Mouse (Mus musculus) R1 (cell line): Measurements from ENCODE around the gene Ldlrad3.

Source experiments
- DNase-seq: peaks from one replicate; pipeline ENCODE4 v3.0.0-alpha.2; 2018; ENCODE audit warnings: low read depth, low spot score

The Ldlrad3 gene

GRCm38 (mm10) chr2:102038229-102038894, 147.8 kb downstream of the Ldlrad3 start:
- DNase-seq = no peak

DNA sequence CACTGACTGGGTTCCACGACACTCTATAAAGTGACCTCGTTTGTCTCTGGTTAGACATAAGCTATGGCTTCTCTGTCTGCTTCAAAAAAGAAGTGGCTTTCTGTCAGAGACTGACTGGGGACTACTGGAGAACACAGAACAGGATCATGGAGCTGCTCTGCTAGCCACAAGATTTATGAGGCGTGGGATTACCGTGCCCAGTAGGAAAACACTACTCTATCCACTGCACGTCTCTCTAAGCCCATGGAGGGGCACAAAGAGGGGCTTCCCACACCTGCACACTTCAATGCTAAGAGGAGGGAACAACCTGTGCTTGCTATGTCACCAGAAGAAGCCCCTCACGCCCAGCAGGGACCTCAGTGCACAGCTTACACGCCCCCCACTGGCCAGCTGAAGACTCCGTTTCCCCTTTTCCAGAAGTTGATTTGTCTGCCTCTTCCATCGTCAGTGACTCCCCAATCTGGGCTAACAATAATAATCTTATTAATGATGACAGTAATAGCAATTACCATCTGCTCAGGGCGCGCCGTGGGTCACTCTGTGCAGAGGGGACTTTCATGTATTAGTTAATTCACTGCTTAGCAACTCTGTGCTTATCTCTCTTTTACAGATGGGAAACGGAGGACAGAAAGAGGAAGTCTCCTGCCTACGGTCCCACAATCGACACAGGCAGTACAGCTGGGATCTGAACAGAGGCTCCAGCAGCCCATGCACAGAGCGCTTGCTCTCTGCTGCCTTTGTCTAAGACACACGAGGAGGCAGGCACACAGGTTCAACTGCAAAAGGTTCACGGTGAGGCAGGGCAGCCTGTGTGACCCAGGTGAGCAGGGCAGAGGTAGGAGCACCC, 149.3 kb downstream of the Ldlrad3 start:
- DNase-seq = no peak

- DNase-seq = no peak
Observed at GRCm38 (mm10) chr2:102034513-102034879, 151.7 kb downstream of the Ldlrad3 start.

- no peak for DNase-seq
Observed at GRCm38 (mm10) chr2:102033818-102034512, 152.2 kb downstream of the Ldlrad3 start.

GRCm38 (mm10) chr2:102032713-102033343, 153.4 kb downstream of the Ldlrad3 start:
- DNase-seq = no peak

GRCm38 (mm10) chr2:102030652-102031051, 155.5 kb downstream of the Ldlrad3 start:
- peak; percentile 70 for DNase-seq

DNA sequence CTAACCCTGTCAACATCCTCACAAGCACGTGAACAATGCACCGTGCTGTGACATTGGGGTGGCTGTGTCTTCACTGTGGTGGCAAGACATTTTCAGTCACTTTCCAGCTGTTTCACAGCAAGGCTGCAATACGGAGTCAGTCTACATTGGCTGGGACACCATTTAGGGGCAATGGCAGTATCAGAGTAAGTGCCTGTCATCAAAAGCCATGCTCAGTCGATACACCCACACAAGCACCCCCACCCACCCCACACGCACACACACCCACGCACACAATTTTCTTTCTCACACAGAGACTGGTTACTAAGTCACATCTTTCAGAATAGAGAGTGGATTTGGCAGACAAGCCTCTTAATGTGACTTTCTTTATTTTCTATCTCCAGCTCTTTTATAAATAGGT, 156.0 kb downstream of the Ldlrad3 start:
- DNase-seq = no peak

DNA sequence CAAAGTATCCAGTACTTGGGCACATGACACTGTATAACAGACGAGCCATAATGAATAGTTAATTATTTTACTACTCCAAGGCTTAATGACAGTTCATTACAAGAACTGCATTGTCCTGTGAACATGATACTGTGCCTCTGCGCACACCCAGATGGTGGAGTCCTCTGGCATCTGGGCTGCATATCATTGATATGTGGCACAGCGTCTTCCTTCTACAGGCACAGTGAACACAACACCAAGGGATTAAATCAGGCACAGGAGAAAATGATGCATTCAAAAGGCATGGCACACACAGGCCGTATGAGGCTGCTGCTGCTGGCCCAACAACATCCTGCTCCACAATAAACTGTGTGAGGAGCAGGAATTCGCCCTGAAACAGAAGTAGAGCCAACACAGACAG, 156.5 kb downstream of the Ldlrad3 start:
- no peak for DNase-seq

- peak; percentile 66 for DNase-seq
Observed at GRCm38 (mm10) chr2:102027265-102027664, 158.9 kb downstream of the Ldlrad3 start.

- DNase-seq = no peak
Observed at GRCm38 (mm10) chr2:102026156-102026555, 160.0 kb downstream of the Ldlrad3 start.

- no peak for DNase-seq
Observed at GRCm38 (mm10) chr2:102024483-102024882, 161.7 kb downstream of the Ldlrad3 start.

- no peak for DNase-seq
Observed at GRCm38 (mm10) chr2:102021371-102022084, 164.7 kb downstream of the Ldlrad3 start.

GRCm38 (mm10) chr2:102020546-102020945, 165.6 kb downstream of the Ldlrad3 start:
- no peak for DNase-seq

GRCm38 (mm10) chr2:102014538-102015113, 171.6 kb downstream of the Ldlrad3 start:
- peak; percentile 16 for DNase-seq

DNA sequence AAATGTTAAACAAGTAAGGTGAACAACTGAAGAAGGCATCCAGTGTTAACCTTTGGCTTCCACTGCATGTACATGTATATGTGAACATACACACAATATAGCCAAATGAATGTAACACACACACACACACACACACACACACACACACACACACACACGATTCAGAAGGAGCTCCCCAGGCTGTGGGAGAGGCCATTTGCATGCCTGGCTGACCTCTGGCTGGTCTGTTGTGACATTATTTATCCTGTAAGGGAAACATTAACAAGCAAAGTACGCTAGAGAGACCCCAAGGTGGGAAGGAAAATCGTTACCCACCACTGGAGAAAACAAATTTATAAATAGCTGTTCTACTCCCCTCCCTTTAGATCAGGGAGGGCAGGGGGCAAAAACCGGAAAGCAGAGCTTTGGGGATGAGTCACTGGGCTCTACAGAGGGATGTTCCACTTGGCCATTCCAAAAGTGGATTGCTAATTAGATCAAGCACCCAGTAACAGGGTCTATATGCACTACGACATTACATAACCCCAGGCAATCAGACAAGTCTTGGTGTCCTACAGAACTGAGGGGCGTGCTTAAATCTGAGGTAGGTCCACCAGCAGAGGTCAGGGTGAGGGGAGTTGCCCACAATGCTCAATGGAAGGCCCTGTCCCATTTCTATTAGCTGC, 174.7 kb downstream of the Ldlrad3 start:
- no peak for DNase-seq

- no peak for DNase-seq
Observed at GRCm38 (mm10) chr2:102009766-102010265, 176.4 kb downstream of the Ldlrad3 start.

- DNase-seq = peak; percentile 61
Observed at GRCm38 (mm10) chr2:102006143-102006542, 180.0 kb downstream of the Ldlrad3 start.

DNA sequence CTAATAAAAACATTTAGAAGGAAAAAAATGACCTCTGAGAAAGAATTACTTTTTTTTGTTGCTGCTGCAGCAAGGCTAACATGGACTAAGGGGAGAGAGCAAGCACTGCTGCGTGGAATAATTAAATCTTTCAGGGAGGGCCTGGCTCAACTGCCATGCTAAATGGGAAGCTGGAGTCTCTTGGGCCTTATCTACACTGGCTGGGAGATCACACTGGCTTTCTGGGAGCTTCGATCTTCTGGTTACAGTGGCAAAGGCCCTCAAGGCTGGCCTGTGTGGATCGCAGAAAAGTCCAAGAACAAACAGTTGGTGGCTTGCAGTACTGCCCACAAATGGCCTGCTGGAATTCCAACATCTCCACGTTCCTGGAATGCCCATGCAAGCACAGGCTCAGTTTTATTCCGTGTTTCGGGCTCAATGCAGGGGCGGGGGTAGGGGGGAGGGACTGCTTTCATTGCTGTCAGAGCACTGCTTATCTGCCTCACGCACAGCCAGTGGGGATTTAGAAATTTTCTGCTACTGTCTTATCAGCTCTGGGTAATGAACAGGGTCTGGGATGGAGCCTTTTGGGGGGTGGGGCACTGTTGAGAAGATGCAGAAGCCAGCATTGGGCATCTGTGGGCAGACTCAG, 180.7 kb downstream of the Ldlrad3 start:
- DNase-seq = no peak

DNA sequence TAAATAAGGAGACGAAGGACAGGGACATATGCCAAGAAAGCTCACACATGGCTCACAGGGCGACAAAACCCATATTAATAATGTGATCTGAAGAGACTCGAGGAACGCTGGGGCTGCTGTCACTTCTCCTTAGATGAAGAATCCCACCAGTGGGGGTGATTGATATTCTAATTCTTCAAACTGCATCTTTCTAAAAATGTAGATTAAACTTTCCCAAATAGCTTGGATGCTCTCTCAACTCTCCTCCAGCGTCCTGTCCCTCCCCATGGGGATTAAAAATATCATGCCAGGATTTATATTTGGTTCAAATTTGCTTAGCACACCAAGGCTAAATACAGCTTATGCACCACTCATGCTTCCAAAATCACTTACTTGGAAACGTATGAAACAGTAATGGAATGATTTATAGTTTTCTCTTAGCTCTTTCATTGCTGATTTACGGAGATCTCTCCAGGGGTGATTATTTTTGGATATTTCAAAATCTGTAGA, 182.4 kb downstream of the Ldlrad3 start:
- DNase-seq = no peak
